Comparison of ENCODE assay signal across 8 mouse cellular contexts in genomic region chr16:4472687-4473086, GRCm38 (mm10). TPM values are rescaled to one million over a fixed set of nuclear protein-coding genes. Genes with fewer than 3 reads are reported as not detected.
DNase-seq lines count a peak whose midpoint lies in the region; ATAC-seq lines count a peak whose summit lies in the region.

No protein-coding gene starts in this region.

- intact Hi-C loops in heart, postnatal 14 days (cut with DNase I): loop anchor here (2.0 kb wide), 1 partner anchor 54 kb away; no protein-coding TSS in a partner anchor

- peak; percentile 71 for DNase-seq in urinary bladder, postnatal 14 days (ENCODE audit: low spot score)
- DNase-seq in urinary bladder, postnatal 10 days (ENCODE audit: low spot score): no peak
- peak; percentile 58 to 63 for DNase-seq in heart, postnatal 14 days
- DNase-seq in lung, postnatal 10 days: peak; percentile 78
- peak; percentile 31 to 74 for DNase-seq in urinary bladder, postnatal 36 days (ENCODE audit: low spot score in 2 of 2)
- DNase-seq in kidney, adult 18-20 months: no peak
- no peak for DNase-seq in embryo, embryonic 10 days (ENCODE audit: low spot score)

- ATAC-seq in cerebellum, adult (ENCODE audit: insufficient number of reproducible peaks, low FRiP score, low TSS enrichment): no peak

RNA-seq across cellular contexts. Expression of gene Adcy9, which starts 52.4 kb away (rescaled TPM):
- total RNA-seq in heart, postnatal 14 days (2021): 10 to 100 TPM; 21.2 to 25.0 TPM

Comparison
In these comparisons a context has a peak if more than half of its experiments do, and no peak if none do; other contexts are left out.
1. DNase-seq: peak in urinary bladder, postnatal 14 days (single experiment), heart, postnatal 14 days (2 of 2), lung, postnatal 10 days (single experiment) and urinary bladder, postnatal 36 days (2 of 2); none in urinary bladder, postnatal 10 days (single experiment), kidney, adult 18-20 months (single experiment) and embryo, embryonic 10 days (single experiment).